Mouse (Mus musculus) cerebellum, adult 9-10 months (tissue): ENCODE measurements around the gene Zswim2.
A peak's percentile ranks its signal among the peaks of the same experiment; 100 is the strongest.
"Not testable (repeated sequence)": the region's sequence is repeated elsewhere in the genome, so short reads cannot be mapped to it uniquely, and the experiment has no call there.

Experiments used
- DNase-seq: peaks from one replicate; pipeline ENCODE4 v3.0.0; 2022

Gene Zswim2

DNA sequence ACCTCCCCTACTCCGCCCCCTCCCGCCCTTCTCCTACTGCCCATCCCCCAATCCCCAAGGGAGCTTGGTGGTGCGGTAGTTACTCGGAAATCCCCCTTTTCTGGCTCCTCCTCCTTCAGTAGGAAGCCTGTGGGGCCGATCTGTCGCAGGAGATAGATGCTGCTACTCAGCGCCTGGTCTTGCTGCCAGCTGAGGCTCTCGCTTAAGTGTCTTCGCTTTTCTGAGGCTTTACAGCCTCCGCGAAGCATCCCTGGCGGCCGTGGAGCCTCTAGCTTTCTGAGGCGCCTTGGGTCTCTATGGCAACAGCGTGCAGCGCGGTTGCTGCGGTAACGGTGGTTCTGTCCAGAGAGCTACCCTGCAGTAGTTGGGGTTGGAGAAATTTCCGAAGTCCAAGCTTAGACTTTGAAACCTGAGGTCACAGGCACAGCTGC lies at the start of gene Zswim2:
Gene Zswim2, minus strand, starts transcription at position 298 of the 431 bp plus-strand sequence.
- DNase-seq: peak; percentile 38

DNA sequence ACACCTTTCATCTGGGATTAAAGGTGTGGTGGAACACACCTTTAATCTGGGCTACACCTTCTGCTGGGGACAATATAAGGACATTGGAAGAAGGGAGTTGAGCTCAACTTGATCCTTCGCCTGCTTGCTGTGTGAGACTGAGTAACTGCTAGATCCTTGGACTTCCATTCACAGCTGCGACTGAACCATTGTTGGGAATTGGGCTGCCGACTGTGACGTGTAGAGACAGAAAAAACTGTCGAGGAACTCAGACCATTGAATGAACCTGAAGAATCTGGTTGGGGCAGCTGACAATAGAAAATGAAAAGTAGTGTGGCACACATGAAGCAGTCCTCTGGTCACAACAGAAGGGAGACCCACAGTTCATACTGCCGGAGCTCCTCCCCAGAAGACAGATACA lies 49.2 kb upstream of the Zswim2 start, which contains the start of gene Gm13691:
Gene Gm13691, plus strand, starts transcription at position 301 of the 400 bp plus-strand sequence.
- DNase-seq: not testable (repeated sequence)

DNA sequence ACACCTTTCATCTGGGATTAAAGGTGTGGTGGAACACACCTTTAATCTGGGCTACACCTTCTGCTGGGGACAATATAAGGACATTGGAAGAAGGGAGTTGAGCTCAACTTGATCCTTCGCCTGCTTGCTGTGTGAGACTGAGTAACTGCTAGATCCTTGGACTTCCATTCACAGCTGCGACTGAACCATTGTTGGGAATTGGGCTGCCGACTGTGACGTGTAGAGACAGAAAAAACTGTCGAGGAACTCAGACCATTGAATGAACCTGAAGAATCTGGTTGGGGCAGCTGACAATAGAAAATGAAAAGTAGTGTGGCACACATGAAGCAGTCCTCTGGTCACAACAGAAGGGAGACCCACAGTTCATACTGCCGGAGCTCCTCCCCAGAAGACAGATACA lies 43.4 kb upstream of the Zswim2 start, which contains the start of gene Gm13697:
Gene Gm13697, plus strand, starts transcription at position 301 of the 400 bp plus-strand sequence.
- DNase-seq: not testable (repeated sequence)

DNA sequence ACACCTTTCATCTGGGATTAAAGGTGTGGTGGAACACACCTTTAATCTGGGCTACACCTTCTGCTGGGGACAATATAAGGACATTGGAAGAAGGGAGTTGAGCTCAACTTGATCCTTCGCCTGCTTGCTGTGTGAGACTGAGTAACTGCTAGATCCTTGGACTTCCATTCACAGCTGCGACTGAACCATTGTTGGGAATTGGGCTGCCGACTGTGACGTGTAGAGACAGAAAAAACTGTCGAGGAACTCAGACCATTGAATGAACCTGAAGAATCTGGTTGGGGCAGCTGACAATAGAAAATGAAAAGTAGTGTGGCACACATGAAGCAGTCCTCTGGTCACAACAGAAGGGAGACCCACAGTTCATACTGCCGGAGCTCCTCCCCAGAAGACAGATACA lies 37.6 kb upstream of the Zswim2 start, which contains the start of gene Gm13694:
Gene Gm13694, plus strand, starts transcription at position 301 of the 400 bp plus-strand sequence.
- DNase-seq: not testable (repeated sequence)

DNA sequence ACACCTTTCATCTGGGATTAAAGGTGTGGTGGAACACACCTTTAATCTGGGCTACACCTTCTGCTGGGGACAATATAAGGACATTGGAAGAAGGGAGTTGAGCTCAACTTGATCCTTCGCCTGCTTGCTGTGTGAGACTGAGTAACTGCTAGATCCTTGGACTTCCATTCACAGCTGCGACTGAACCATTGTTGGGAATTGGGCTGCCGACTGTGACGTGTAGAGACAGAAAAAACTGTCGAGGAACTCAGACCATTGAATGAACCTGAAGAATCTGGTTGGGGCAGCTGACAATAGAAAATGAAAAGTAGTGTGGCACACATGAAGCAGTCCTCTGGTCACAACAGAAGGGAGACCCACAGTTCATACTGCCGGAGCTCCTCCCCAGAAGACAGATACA lies 31.8 kb upstream of the Zswim2 start, which contains the start of gene Gm13696:
Gene Gm13696, plus strand, starts transcription at position 301 of the 400 bp plus-strand sequence.
- not testable (repeated sequence) for DNase-seq

DNA sequence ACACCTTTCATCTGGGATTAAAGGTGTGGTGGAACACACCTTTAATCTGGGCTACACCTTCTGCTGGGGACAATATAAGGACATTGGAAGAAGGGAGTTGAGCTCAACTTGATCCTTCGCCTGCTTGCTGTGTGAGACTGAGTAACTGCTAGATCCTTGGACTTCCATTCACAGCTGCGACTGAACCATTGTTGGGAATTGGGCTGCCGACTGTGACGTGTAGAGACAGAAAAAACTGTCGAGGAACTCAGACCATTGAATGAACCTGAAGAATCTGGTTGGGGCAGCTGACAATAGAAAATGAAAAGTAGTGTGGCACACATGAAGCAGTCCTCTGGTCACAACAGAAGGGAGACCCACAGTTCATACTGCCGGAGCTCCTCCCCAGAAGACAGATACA lies 26.0 kb upstream of the Zswim2 start, which contains the start of gene Gm13695:
Gene Gm13695, plus strand, starts transcription at position 301 of the 400 bp plus-strand sequence.
- not testable (repeated sequence) for DNase-seq

DNA sequence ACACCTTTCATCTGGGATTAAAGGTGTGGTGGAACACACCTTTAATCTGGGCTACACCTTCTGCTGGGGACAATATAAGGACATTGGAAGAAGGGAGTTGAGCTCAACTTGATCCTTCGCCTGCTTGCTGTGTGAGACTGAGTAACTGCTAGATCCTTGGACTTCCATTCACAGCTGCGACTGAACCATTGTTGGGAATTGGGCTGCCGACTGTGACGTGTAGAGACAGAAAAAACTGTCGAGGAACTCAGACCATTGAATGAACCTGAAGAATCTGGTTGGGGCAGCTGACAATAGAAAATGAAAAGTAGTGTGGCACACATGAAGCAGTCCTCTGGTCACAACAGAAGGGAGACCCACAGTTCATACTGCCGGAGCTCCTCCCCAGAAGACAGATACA lies 20.2 kb upstream of the Zswim2 start, which contains the start of gene Gm13693:
Gene Gm13693, plus strand, starts transcription at position 301 of the 400 bp plus-strand sequence.
- DNase-seq: not testable (repeated sequence)

DNA sequence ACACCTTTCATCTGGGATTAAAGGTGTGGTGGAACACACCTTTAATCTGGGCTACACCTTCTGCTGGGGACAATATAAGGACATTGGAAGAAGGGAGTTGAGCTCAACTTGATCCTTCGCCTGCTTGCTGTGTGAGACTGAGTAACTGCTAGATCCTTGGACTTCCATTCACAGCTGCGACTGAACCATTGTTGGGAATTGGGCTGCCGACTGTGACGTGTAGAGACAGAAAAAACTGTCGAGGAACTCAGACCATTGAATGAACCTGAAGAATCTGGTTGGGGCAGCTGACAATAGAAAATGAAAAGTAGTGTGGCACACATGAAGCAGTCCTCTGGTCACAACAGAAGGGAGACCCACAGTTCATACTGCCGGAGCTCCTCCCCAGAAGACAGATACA lies 14.4 kb upstream of the Zswim2 start, which contains the start of gene Gm13698:
Gene Gm13698, plus strand, starts transcription at position 301 of the 400 bp plus-strand sequence.
- DNase-seq: not testable (repeated sequence)

DNA sequence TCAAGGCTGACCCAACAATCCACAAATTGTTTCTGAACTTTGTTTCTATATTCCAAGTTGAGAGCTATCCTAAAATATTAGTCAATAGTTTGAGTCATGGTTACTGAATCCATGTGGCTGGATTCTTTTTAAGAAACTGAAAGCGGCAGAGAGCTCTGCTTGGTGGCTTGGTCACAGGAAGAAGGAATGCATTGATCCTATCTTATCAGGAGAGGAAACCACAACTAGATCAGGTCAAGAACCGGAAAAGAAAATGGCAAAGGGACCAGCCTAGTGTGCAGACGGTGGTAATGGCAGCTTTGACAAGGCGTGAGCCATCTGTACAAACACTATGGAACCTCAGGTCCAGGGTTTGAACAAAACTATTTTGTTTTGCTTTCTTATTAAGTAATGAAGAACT lies 764 bp upstream of the Zswim2 start:
- no peak for DNase-seq

DNA sequence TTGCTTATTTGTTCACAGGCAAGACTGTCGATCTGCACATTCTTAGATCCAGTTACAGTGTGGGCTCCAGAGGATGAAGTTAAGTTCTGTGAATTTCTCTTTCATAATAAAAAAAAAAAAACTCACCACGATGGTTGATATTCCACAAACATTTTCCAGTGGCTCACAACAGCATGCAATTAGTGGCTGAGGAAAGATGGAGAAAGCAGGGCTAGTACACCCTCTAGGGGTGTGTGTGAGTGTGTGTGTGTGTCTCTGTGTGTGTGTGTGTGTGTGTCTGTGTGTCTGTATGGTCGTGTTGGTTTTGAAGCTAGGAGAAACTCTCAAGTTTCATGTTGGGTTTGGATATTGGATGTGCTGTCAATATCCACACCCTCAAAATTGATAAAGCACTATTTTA lies 350 bp upstream of the Zswim2 start:
- no peak for DNase-seq

DNA sequence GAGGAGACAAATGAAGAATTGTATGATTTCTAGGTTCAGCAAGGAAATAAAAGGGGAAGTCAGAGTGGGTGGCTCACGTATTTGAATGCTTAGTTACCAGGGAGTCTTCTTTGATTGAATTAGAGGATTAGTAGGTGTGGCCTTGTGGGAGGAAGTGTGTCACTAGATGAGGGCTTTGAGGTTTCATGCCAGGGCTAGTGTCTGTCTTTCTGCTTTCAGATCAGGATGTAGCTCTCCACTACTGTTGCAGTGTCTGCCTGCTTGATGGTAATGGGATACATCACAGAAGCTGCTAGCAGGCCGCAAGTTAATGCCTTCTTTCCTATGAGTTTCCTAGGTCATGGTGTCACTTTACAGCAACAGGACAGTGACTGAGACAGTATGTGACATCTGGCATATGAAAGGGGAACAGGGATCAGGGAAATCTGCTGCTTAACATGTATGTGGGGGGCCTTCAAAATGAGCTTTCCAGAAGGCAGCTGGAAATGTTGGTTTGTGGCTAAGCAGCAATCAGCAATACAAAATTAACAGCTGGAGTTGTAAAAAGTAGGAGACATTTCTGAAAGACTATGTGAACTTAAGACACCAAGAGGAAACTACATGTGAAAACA lies 11.4 kb downstream of the Zswim2 start:
- DNase-seq: no peak

DNA sequence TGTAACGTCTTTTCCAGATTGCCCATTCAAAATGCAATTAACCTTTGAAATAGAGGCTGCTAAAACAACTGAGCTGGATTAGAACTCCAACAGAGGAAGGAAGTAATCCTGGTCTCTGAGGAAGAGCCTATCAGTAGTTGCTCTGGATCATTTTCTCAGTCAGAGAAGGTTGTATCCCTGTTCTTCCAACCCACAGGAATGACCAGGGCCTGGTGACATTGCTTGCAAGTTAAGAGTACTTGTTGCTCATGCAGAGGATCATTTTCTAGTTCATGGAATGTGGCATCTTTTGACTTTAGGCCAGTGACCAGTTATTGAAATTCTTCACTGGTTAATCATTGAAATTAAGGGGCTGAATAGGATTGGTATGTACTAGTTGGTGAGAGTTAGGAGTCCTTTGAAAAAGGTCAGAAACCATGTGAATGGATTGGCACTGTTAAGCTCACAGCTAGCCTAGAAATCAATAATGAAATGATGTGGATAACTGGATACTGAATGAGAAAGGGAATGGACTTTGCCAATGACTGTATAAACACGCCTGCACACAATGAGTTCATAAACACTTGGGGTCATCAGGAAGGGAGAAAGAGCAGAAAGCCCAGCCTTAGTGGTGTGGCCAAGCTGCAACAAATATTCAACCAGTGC lies 39.0 kb downstream of the Zswim2 start:
- no peak for DNase-seq

DNA sequence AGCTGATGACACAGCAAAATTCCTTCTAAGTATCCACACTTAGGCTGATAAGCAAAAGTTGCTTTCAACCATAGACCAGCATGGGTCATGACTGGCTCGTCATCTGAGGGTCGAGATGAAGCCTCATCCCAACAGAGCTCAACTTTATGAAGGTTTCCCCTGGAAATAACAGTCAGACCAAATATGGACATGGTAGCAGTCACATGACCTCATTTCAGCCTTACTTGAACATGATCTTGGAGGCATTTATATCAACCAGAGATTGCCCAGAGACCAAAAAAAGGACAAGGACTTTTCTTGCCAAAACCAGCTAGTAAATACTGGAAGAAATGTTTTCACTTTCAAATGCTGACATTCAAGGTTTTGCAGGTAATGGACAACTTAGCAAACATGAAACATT lies 47.3 kb downstream of the Zswim2 start:
- no peak for DNase-seq

DNA sequence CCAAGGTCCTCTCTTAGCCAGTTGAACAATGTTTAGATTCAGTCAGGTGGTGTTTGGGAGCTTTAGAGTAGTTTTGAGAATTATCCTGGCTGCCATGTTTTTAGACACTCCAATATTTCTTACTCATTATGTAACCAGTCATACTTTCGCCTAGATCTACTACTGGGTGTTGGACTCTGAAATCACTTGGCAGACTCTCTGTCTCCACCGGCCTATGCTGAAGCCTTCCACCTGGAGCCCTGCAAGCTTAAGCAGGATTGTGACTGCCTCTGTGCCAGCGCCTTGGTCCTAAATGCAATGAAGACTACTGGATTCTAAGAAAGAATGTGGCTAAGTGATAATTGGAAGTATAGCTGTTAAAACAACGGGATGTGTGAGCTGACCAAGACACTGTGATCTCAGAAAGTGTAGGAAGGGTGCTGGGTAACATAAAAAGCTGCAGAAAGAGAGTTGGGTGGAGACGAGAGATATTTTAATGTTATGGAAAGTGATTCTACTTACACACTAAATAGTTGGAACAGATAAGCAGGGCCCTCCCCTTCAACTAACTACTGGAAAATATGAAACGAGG lies 57.1 kb downstream of the Zswim2 start:
- peak; percentile 9 for DNase-seq
